Mouse (Mus musculus) NIH3T3 (cell line): Measurements from ENCODE around the gene Plxna2.

Source experiments
- DNase-seq: peaks from one replicate; pipeline ENCODE4 v3.0.0-alpha.2; 2012; ENCODE audit warnings: low read depth

The Plxna2 gene

GRCm38 (mm10) chr1:194617918-194618317, at the start of gene Plxna2:
Gene Plxna2, plus strand, starts transcription at chr1:194618218.
- no peak for DNase-seq

- DNase-seq: no peak
These were observed 44.1 kb upstream of the Plxna2 start for GRCm38 (mm10) chr1:194573870-194574269.

- no peak for DNase-seq
These were observed 39.7 kb upstream of the Plxna2 start for GRCm38 (mm10) chr1:194578270-194578669.

- DNase-seq: no peak
These were observed 37.5 kb upstream of the Plxna2 start for GRCm38 (mm10) chr1:194580539-194580938.

- DNase-seq: no peak
These were observed 31.3 kb upstream of the Plxna2 start for GRCm38 (mm10) chr1:194586670-194587069.

- no peak for DNase-seq
These were observed 30.5 kb upstream of the Plxna2 start for GRCm38 (mm10) chr1:194587532-194587931.

GRCm38 (mm10) chr1:194587956-194588668, 29.9 kb upstream of the Plxna2 start:
- DNase-seq: no peak

- DNase-seq: peak; percentile 86
These were observed 29.1 kb upstream of the Plxna2 start for GRCm38 (mm10) chr1:194588711-194589451.

- DNase-seq: peak; percentile 53
These were observed 24.9 kb upstream of the Plxna2 start for GRCm38 (mm10) chr1:194593155-194593554.

- peak; percentile 20 for DNase-seq
These were observed 10.4 kb upstream of the Plxna2 start for GRCm38 (mm10) chr1:194607406-194608261.

- DNase-seq: no peak
These were observed 7.5 kb upstream of the Plxna2 start for GRCm38 (mm10) chr1:194610516-194610915.

GRCm38 (mm10) chr1:194612628-194613027, 5.4 kb upstream of the Plxna2 start:
- DNase-seq: no peak

GRCm38 (mm10) chr1:194613271-194613834, 4.7 kb upstream of the Plxna2 start:
- no peak for DNase-seq

GRCm38 (mm10) chr1:194613923-194614830, 3.8 kb upstream of the Plxna2 start:
- no peak for DNase-seq

- no peak for DNase-seq
These were observed 1.9 kb upstream of the Plxna2 start for GRCm38 (mm10) chr1:194616136-194616535.

GRCm38 (mm10) chr1:194618841-194619311, 858 bp downstream of the Plxna2 start:
- peak; percentile 94 for DNase-seq

GRCm38 (mm10) chr1:194619353-194620244, 1.6 kb downstream of the Plxna2 start:
- DNase-seq: peak; percentile 93

- peak; percentile 72 for DNase-seq
These were observed 2.4 kb downstream of the Plxna2 start for GRCm38 (mm10) chr1:194620245-194620991.

GRCm38 (mm10) chr1:194622174-194622573, 4.2 kb downstream of the Plxna2 start:
- no peak for DNase-seq
